Mouse (Mus musculus): ENCODE results near the gene Gm19402. TPM values are rescaled to one million over a fixed set of nuclear protein-coding genes. Genes with fewer than 3 reads are reported as not detected.

The Gm19402 gene
- total RNA-seq, 1 experiment from 2014 or later: not detected

- peak in 1 of 2 experiments; percentile 21; a peak in 1 of 4 replicates for ATAC-seq (replicated peaks in 1 of 2; ENCODE audit: insufficient read depth in 1 of 2, low FRiP score in 2 of 2, low TSS enrichment in 1 of 2, low read depth in 1 of 2, poor library complexity in 2 of 2, severe bottlenecking in 2 of 2)
Measured at GRCm38 (mm10) chr10:77677562-77677961, 13.0 kb downstream of the Gm19402 start.

GRCm38 (mm10) chr10:77673765-77674164 is 16.8 kb downstream of the Gm19402 start:
- ATAC-seq (replicated peaks in 1 of 2; ENCODE audit: insufficient read depth in 1 of 2, low FRiP score in 2 of 2, low TSS enrichment in 1 of 2, low read depth in 1 of 2, poor library complexity in 2 of 2, severe bottlenecking in 2 of 2): no peak

DNA sequence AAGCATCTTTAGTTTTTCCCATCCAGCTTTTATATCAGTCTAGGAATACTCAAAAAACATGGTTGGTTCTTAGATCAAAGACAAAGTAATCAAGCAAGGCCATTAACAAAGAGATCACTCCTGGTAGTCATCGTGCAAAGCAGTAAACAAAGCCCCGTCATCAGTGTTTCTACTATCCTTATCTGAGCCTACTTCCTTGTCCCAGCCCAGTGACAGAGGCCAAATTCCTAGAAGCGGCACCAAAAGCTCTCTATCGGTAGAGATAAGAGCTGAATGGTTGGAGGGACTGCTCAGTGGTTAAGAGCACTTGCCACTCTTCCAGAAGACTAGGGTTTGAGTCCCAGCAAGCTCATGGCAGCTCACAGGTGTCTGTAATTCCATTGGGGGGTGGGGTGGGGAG is 19.0 kb downstream of the Gm19402 start:
- no peak for ATAC-seq (replicated peaks in 1 of 2; ENCODE audit: insufficient read depth in 1 of 2, low FRiP score in 2 of 2, low TSS enrichment in 1 of 2, low read depth in 1 of 2, poor library complexity in 2 of 2, severe bottlenecking in 2 of 2)

GRCm38 (mm10) chr10:77670710-77671109 is 19.8 kb downstream of the Gm19402 start:
- no peak for ATAC-seq (replicated peaks in 1 of 2; ENCODE audit: insufficient read depth in 1 of 2, low FRiP score in 2 of 2, low TSS enrichment in 1 of 2, low read depth in 1 of 2, poor library complexity in 2 of 2, severe bottlenecking in 2 of 2)

DNA sequence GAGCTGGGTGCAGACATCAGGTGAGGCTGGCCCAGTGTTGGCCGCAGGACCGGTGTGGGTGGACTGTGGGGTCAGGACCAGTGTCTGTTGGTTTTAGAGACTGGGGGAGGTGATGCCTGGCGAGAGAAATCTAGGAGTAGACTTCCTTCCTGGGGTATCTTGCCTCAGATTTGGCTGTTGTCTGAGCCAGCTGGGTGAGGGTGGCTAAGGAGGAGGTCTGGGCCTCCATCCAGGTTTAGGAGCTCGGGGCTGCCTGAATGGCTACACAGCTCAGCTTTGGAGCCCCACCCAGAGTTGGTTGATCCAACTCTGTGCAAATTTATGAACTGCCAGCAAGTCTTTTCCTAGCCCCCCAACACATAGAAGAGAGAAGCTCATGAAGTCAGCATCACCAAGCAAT is 23.2 kb downstream of the Gm19402 start:
- ATAC-seq (replicated peaks in 1 of 2; ENCODE audit: insufficient read depth in 1 of 2, low FRiP score in 2 of 2, low TSS enrichment in 1 of 2, low read depth in 1 of 2, poor library complexity in 2 of 2, severe bottlenecking in 2 of 2): no peak

GRCm38 (mm10) chr10:77666342-77666741 is 24.2 kb downstream of the Gm19402 start:
- no peak for ATAC-seq (replicated peaks in 1 of 2; ENCODE audit: insufficient read depth in 1 of 2, low FRiP score in 2 of 2, low TSS enrichment in 1 of 2, low read depth in 1 of 2, poor library complexity in 2 of 2, severe bottlenecking in 2 of 2)

DNA sequence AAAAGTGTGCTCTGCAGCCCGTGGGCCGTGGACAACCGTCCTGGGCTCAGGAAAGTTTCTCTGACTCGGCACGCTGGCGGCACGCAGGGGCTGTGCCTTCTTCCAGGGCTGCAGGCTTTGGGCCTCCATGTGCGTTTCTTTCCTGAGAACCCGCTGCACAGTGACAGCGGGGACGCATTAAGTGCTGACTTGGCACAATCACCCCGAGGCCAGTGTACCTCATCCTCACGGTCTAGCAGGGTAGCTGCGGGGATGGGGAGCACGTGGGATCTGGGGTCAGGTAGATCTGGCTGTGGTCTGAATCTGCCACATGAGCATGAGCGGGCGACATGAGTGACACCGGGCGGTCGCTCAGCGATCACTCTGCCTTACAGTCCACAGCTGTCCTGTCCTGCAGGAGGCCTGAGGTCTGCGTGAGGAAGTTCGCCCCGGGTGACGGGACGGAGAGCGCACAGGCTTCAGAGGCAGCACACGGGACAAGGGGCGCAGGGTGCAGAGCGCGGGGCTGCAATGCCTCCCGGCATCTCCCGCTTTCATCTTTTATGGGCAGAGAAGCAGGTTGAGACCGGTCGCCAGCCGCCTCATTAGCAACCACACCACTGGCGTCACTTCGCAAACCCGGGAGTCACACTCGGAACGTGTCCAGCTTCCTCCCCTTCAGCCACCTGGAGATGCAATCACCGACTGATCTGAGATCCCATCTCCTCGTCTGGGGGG is 26.4 kb downstream of the Gm19402 start:
- ATAC-seq (replicated peaks in 1 of 2; ENCODE audit: insufficient read depth in 1 of 2, low FRiP score in 2 of 2, low TSS enrichment in 1 of 2, low read depth in 1 of 2, poor library complexity in 2 of 2, severe bottlenecking in 2 of 2): peak in 1 of 2 experiments; percentile 30; a peak in 1 of 4 replicates

DNA sequence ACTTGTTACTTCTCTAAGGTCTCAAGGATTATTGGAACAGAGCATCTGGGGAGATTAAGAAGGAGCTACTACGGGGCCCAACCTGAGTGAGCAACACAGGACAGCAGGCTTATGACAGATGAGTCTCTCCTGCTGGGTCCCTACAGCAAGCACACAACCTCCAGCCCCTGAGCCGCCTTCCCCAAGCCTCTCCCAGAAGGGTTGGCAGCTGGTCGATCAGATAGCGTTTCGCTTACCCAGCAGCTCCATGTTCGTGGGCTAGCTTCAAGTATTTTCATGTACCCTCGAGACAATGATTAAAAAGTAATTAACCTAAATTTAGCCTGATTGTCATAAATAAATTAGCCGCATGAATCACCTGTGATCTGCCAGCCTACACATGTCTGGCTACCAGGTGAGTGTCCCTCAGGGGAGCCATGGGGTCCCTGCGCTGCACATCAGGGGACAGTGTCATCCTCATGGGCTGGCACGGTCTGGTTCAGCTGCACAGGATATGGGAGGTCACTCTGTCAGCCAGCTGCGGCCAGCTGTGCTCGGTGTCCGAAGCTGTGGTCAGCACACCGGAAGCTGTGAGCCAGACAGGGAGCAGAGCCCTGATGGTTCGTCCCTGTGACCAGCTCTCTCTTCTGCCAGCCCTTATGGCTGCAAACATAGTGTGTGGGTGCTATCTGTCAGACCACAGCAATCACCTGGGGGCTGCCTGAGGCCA is 32.1 kb downstream of the Gm19402 start:
- no peak for ATAC-seq (replicated peaks in 1 of 2; ENCODE audit: insufficient read depth in 1 of 2, low FRiP score in 2 of 2, low TSS enrichment in 1 of 2, low read depth in 1 of 2, poor library complexity in 2 of 2, severe bottlenecking in 2 of 2)

DNA sequence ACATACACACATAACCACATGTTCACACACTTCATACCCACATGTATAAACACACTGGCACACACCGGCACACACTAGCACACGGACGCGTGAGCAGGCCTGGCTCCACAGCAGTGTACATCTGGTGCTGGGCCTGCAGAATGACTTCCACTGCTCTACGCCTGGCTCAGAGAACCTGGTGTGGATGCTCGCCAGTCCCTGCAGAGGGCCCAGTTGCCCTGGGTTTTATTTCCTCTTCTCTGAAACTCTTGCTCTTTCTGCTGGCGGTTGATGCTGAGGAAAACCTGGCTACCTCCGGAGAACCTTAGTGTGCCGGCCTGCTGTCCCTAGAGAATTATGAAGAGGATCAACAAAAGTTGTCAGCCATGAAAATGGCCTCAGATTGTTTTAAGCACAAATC is 38.5 kb downstream of the Gm19402 start:
- ATAC-seq (replicated peaks in 1 of 2; ENCODE audit: insufficient read depth in 1 of 2, low FRiP score in 2 of 2, low TSS enrichment in 1 of 2, low read depth in 1 of 2, poor library complexity in 2 of 2, severe bottlenecking in 2 of 2): no peak

DNA sequence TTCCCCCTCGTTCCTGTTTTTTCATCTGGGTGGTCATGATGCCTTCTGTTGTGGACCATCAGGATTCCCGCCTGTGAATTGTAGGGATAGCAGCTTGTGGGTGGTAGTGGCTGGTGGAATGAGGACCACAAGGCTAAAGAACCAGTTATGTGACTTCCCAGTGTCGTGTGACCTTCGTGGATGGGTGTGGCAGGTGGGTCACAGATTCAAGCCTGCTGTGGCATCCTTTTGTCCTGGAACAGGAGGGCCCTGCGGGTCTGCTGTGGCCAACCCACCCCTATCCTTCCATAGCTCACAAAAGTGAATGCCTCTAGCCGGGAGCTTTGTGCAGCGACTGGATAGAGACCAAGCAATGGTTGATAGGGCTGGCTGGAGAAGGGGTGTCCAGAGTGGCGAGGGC is 42.7 kb downstream of the Gm19402 start:
- no peak for ATAC-seq (replicated peaks in 1 of 2; ENCODE audit: insufficient read depth in 1 of 2, low FRiP score in 2 of 2, low TSS enrichment in 1 of 2, low read depth in 1 of 2, poor library complexity in 2 of 2, severe bottlenecking in 2 of 2)

DNA sequence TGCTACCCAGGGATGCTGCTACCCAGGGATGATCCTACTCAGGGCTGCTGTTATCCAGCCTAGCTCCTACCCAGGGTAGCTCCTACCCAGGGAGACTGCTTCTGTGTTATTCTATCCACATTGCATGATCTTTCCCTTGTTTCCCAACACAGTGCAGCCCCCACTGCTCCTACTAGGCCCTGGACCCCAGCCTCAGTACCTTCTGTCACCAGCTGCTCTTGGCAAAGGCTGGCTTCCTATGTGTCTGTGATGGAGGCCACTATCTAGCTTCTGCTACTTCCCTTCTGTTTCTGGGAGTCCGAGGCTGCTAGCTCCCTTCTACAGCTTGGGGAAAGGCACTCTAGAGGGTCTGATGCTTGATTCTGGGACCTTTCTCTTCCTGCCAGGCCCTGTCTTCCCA is 43.1 kb downstream of the Gm19402 start:
- no peak for ATAC-seq (replicated peaks in 1 of 2; ENCODE audit: insufficient read depth in 1 of 2, low FRiP score in 2 of 2, low TSS enrichment in 1 of 2, low read depth in 1 of 2, poor library complexity in 2 of 2, severe bottlenecking in 2 of 2)

DNA sequence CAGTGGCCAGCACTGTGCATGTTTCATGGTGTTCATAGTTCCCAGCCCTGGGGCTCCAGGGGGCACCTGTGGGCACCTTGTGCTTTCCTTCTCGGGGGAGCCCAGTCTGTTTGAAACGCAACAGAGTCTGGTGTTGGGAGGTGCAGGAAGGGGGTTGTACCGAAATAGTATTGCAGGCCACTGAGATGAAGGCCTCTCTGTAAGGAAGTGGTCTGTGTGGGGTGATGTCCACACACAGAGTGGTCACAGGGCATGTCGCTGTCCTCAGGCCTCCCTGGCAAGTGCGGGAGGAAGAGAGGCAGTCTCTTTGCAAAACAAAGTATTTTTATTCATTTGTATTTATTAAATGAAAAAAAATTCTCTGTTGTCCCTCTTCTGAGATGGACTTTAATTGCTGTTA is 45.0 kb downstream of the Gm19402 start:
- peak in 1 of 2 experiments; percentile 19; a peak in 1 of 4 replicates for ATAC-seq (replicated peaks in 1 of 2; ENCODE audit: insufficient read depth in 1 of 2, low FRiP score in 2 of 2, low TSS enrichment in 1 of 2, low read depth in 1 of 2, poor library complexity in 2 of 2, severe bottlenecking in 2 of 2)

DNA sequence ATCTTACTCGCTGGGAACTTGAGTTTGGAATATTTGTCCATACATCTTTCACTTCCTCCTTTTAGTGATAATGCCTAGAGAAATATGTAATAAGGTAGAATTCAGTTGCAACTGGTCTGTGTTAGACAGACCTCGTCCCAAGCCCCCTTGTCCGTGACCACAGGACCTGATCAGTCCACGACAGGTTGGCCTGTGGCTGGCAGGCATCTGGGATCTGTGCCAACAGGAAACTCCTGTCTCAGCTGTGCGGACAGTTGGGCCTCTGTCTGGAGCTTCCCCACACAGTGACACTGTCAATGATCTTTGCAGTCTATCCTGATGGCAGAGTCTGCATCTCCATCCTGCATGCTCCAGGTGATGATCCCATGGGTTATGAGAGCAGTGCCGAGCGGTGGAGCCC is 47.4 kb downstream of the Gm19402 start:
- no peak for ATAC-seq (replicated peaks in 1 of 2; ENCODE audit: insufficient read depth in 1 of 2, low FRiP score in 2 of 2, low TSS enrichment in 1 of 2, low read depth in 1 of 2, poor library complexity in 2 of 2, severe bottlenecking in 2 of 2)

Other genes starting within 250 kb of the Gm19402 start
- gene Fam207a, start 175.0 kb downstream of the Gm19402 start, total RNA-seq (2017): 19.2 and 32.6 TPM in 2 replicates
- gene Itgb2, start 160.5 kb downstream of the Gm19402 start, total RNA-seq (2017): 51.2 and 56.5 TPM in 2 replicates
- gene Pttg1ip, start 109.0 kb downstream of the Gm19402 start, total RNA-seq (2017): 56.2 and 65.8 TPM in 2 replicates
- gene Sumo3, start 84.7 kb downstream of the Gm19402 start, total RNA-seq (2017): 148 and 150 TPM in 2 replicates
- not detected in 2 replicates for gene Gm49325, start 84.6 kb downstream of the Gm19402 start, total RNA-seq (2017)
- gene Ube2g2, start 68.5 kb downstream of the Gm19402 start, total RNA-seq (2017): 25.6 and 27.5 TPM in 2 replicates
- 2.8 and 3.1 TPM in 2 replicates for gene Tspear, start 4.2 kb downstream of the Gm19402 start, total RNA-seq (2017)
- not detected in 2 replicates for gene Gm9508, start 6.5 kb upstream of the Gm19402 start, total RNA-seq (2017)
- gene Gm10272, start 15.9 kb upstream of the Gm19402 start, total RNA-seq (2017): not detected in 2 replicates
- gene Gm10024, start 20.7 kb upstream of the Gm19402 start, total RNA-seq (2017): not detected in 2 replicates
- gene Gm10142, start 25.1 kb upstream of the Gm19402 start, total RNA-seq (2017): not detected in 2 replicates
- not detected in 2 replicates for gene Krtap12-1, start 29.8 kb upstream of the Gm19402 start, total RNA-seq (2017)
- not detected in 2 replicates for gene Gm10100, start 35.7 kb upstream of the Gm19402 start, total RNA-seq (2017)
- gene Gm18596, start 51.9 kb upstream of the Gm19402 start, total RNA-seq (2017): not detected in 2 replicates
- not detected in 2 replicates for gene Gm9736, start 60.6 kb upstream of the Gm19402 start, total RNA-seq (2017)
- not detected in 2 replicates for gene Gm3233, start 68.9 kb upstream of the Gm19402 start, total RNA-seq (2017)
- gene Gm3238, start 80.6 kb upstream of the Gm19402 start, total RNA-seq (2017): not detected in 2 replicates
- gene Gm7138, start 86.2 kb upstream of the Gm19402 start, total RNA-seq (2017): not detected in 2 replicates
- gene Gm3250, start 91.8 kb upstream of the Gm19402 start, total RNA-seq (2017): not detected in 2 replicates
- gene Gm7137, start 97.4 kb upstream of the Gm19402 start, total RNA-seq (2017): not detected in 2 replicates
- gene Gm9639, start 104.3 kb upstream of the Gm19402 start, total RNA-seq (2017): not detected in 2 replicates
- gene Gm19668, start 108.4 kb upstream of the Gm19402 start, total RNA-seq (2017): not detected in 2 replicates
- not detected in 2 replicates for gene Gm9507, start 121.1 kb upstream of the Gm19402 start, total RNA-seq (2017)
- gene Gm2696, start 123.9 kb upstream of the Gm19402 start, total RNA-seq (2017): not detected in 2 replicates
- not detected in 2 replicates for gene Krtap10-4, start 136.3 kb upstream of the Gm19402 start, total RNA-seq (2017)
- not detected in 2 replicates for gene Krtap10-10, start 145.2 kb upstream of the Gm19402 start, total RNA-seq (2017)
- gene Gm36176, start 156.0 kb upstream of the Gm19402 start, total RNA-seq (2017): not detected in 2 replicates
- gene Gm10318, start 162.1 kb upstream of the Gm19402 start, total RNA-seq (2017): not detected in 2 replicates
- gene Gm3285, start 171.2 kb upstream of the Gm19402 start, total RNA-seq (2017): not detected in 2 replicates
- gene Lrrc3, start 211.8 kb upstream of the Gm19402 start, total RNA-seq (2017): 0.31 TPM in 1 of 2 replicates, not detected in the other